Mouse (Mus musculus) brain, embryonic 14.5 days (tissue): ENCODE measurements around the gene AW209491.

ENCODE experiments used
- CTCF ChIP-seq: fragments of 200-500 bp; IDR thresholded peaks from 2 replicates; pipeline ENCODE4 v1.5.1; 2012; ENCODE audit warnings: inconsistent platforms, mild to moderate bottlenecking, moderate library complexity, borderline replicate concordance; ENCODE audit not compliant: insufficient read depth, insufficient read length; ENCODE audit errors: extremely low read depth
- POLR2A ChIP-seq: fragments of 200-500 bp; IDR thresholded peaks from 2 replicates; pipeline ENCODE4 v1.6.1; 2012; ENCODE audit warnings: mild to moderate bottlenecking, inconsistent platforms, borderline replicate concordance; ENCODE audit not compliant: poor library complexity, insufficient read depth, insufficient read length, severe bottlenecking; ENCODE audit errors: extremely low read depth

- TF ChIP-seq CTCF (peak; percentile 44; the same call in 1 of the 2 replicates), POLR2A (no peak)
These were observed 40.4 kb downstream of the AW209491 start for GRCm38 (mm10) chr13:14670342-14670741.
